Mouse (Mus musculus) embryonic facial prominence, embryonic 14.5 days (tissue): Measurements from ENCODE around the gene Wdr38. TPM values are rescaled to one million over a fixed set of nuclear protein-coding genes. Genes with fewer than 3 reads are reported as not detected.
A peak's percentile ranks its signal among the peaks of the same experiment; 100 is the strongest.

Experiments used
- ATAC-seq: fragments of 200-750 bp; cut with Nextera tagmentation; 2 replicates; pipeline ENCODE4 v1.8.0; 2017; ENCODE audit warnings: low read depth, moderate number of reproducible peaks, moderate TSS enrichment
- DNase-seq: peaks from one replicate; pipeline ENCODE4 v3.0.0-alpha.2; 2015; ENCODE audit warnings: low spot score
- H3K27ac ChIP-seq: fragments of 300-500 bp; sonication (generic); replicated peaks from 2 replicates; pipeline ENCODE4 v1.5.1; 2014; ENCODE audit warnings: low read depth, mild to moderate bottlenecking, low read length, moderate library complexity
- H3K27me3 ChIP-seq: fragments of 300-500 bp; sonication (generic); replicated peaks from 2 replicates; pipeline ENCODE4 v1.6.1; 2014; ENCODE audit warnings: low read length; ENCODE audit not compliant: control insufficient read depth, insufficient read depth
- H3K36me3 ChIP-seq: fragments of 300-500 bp; sonication (generic); 2 replicates; pipeline ENCODE4 v1.6.1; 2014; ENCODE audit warnings: low read length, mixed read lengths; ENCODE audit not compliant: control insufficient read depth, insufficient read depth
- H3K4me1 ChIP-seq: fragments of 300-500 bp; sonication (generic); 2 replicates; pipeline ENCODE4 v1.6.1; 2014; ENCODE audit warnings: antibody characterized with exemption, low read length; ENCODE audit not compliant: control insufficient read depth, insufficient read depth
- H3K4me2 ChIP-seq: fragments of 300-500 bp; sonication (generic); 2 replicates; pipeline ENCODE4 v1.6.1; 2014; ENCODE audit warnings: low read depth, mild to moderate bottlenecking, low read length, moderate library complexity, mixed read lengths
- H3K4me3 ChIP-seq: fragments of 300-500 bp; sonication (generic); 2 replicates; pipeline ENCODE4 v1.5.1; 2014; ENCODE audit warnings: low read depth, mild to moderate bottlenecking, low read length
- H3K9ac ChIP-seq: fragments of 300-500 bp; sonication (generic); 2 replicates; pipeline ENCODE4 v1.6.1; 2014; ENCODE audit warnings: low read depth, mild to moderate bottlenecking, low read length, moderate library complexity, mixed read lengths
- H3K9me3 ChIP-seq: fragments of 300-500 bp; sonication (generic); 2 replicates; pipeline ENCODE4 v1.6.1; 2016; ENCODE audit warnings: low read length; ENCODE audit not compliant: control insufficient read depth
- WGBS: fragments of 180-500 bp; shearing (Covaris S2); extraction: QIAGEN DNeasy Blood & Tissue Kit; methylation state at CpG from one replicate; pipeline ENCODE4 v1.1.7; 2014; 5-methylcytosine and 5-hydroxymethylcytosine counted together
- polyA plus RNA-seq: library from polyadenylated mRNA; unstranded; fragments of >200 nt; fragmentation: Nextera tagmentation; extraction: Ambion mirVana; gene quantifications from 2 replicates; pipeline ENCODE4 v1.2.1, GENCODE M21; 2014

Wdr38 gene
- polyA plus RNA-seq, 1 experiment from 2014 or later: 1.4 TPM

DNA sequence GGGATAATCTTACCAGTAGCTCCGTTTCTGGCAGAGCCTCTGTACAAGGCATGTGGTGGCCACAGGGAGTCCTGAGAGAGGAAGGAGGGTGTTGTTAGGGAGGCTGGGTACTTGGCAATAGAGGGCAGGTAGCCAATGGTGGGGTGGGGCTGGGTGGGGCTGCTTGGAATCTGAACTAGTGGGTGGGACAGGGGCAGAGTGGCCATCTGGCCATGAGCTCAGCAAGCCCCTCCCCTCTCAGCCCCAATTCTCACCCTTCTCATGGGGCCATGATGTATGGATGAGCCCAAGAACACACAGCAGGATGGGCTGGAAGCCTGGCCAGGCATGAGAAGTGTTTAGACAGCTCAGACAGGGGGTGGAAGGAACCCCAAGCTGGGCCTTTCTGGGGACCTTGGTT, 9.9 kb upstream of the Wdr38 start:
- H3K9ac ChIP-seq: no peak overlapping the region
- H3K4me2 ChIP-seq: no peak overlapping the region
- H3K36me3 ChIP-seq: no peaks in the 10 kb centered on the region
- H3K9me3 ChIP-seq: peaks cover 7% of the 10 kb centered on the region; the same call in 1 of the 2 replicates
- no peaks in the 10 kb centered on the region for H3K27me3 ChIP-seq
- no peak for ATAC-seq
- 71% methylated on average over 1 of the region's 1 CpGs for WGBS
- DNase-seq: no peak
- H3K4me1 ChIP-seq: no peaks in the 10 kb centered on the region
- H3K27ac ChIP-seq: no peak overlapping the region
- no peak overlapping the region for H3K4me3 ChIP-seq

DNA sequence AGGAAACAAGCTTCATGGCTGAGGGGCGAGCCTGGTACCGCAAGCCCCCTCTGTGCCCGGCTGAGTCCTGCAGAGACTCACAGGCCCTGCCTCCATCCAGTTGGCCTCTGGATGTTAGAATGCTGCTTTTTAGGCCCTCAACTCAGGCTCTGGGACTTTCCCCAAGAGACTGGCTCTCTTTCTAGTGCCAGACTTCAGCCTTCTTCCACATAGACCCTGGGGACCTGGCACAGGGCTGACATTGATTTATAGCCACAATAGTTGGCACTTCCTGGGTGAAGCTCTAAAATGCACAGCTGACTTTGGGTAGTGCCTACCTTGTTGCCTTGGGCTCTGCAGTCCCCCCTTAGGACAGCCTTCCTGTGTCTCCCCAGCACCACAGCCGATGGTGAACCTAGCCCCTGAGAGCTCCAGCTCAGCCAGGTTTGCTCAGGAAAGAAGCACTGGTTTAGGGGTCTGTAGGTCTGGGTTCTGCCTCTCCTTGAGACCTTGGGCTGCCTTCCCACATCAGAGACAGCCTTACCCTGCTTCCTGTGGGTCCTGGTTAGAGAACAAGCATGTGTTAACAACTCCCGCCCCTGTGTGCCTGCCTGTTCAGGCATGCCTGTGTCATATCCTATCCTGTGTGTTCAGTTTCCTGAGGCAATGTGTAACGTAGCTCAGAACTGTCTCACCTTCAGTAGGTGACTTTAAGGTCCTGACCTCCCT, 9.3 kb upstream of the Wdr38 start:
- H3K27ac ChIP-seq: no peak overlapping the region
- no peak overlapping the region for H3K9ac ChIP-seq
- H3K27me3 ChIP-seq: no peaks in the 10 kb centered on the region
- H3K4me2 ChIP-seq: no peak overlapping the region
- DNase-seq (peak; percentile 75), ATAC-seq (peak; percentile 67; the same call in 1 of the 2 replicates)
- no peak overlapping the region for H3K4me3 ChIP-seq
- no peaks in the 10 kb centered on the region for H3K4me1 ChIP-seq
- no peaks in the 10 kb centered on the region for H3K36me3 ChIP-seq
- H3K9me3 ChIP-seq: peaks cover 7% of the 10 kb centered on the region; the same call in 1 of the 2 replicates
- WGBS: 74% methylated on average over 6 of the region's 6 CpGs

DNA sequence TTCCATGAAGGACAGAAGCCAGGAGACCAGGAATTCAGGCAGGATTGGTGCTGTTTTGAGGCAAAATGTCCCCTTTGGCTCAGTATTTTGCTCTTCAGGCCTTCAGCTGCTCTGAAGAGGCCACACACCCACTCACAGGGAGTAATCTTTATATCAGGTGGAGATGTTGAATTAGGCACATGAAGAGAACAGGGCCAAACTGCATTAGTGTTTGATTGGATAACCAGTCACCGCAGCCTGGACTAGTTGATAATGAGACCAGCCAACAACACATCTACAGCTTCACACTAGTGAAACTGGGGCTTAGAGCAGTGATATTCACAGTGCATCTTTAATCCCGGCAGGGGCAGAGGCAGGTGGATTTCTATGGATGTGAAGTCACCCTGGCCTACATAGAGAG, 8.3 kb upstream of the Wdr38 start:
- H3K4me3 ChIP-seq: no peak overlapping the region
- WGBS: 91% methylated on average over 2 of the region's 2 CpGs
- no peak for ATAC-seq
- no peak overlapping the region for H3K27ac ChIP-seq
- no peaks in the 10 kb centered on the region for H3K27me3 ChIP-seq
- H3K9me3 ChIP-seq: peaks cover 7% of the 10 kb centered on the region; the same call in 1 of the 2 replicates
- H3K4me2 ChIP-seq: no peak overlapping the region
- no peak for DNase-seq
- H3K4me1 ChIP-seq: no peaks in the 10 kb centered on the region
- no peak overlapping the region for H3K9ac ChIP-seq
- no peaks in the 10 kb centered on the region for H3K36me3 ChIP-seq

DNA sequence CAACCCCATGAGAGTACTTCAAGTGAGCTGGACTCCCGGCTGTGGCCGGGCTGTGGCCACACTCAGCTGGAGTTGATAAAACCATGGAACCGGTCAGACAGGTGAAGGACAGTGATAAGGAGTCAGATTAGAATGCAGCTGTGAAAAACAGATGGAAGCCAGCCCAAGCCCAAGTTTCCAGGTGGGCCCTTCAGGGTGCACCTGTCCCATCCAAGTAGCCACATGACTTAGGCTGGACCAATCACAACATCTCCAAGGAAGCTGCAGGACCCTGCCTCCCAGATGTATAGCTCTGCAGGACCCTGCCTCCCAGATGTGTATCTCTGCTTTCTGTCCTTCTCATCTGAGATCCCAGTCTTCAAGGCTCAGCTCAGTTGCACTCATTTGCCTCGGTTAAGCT, 5.3 kb upstream of the Wdr38 start:
- ATAC-seq (no peak), DNase-seq (no peak)
- Histone ChIP-seq H3K9me3 (no peaks in the 10 kb centered on the region), H3K27ac (no peak overlapping the region), H3K4me1 (no peaks in the 10 kb centered on the region), H3K36me3 (no peaks in the 10 kb centered on the region), H3K27me3 (no peaks in the 10 kb centered on the region), H3K9ac (no peak overlapping the region), H3K4me2 (no peak overlapping the region), H3K4me3 (no peak overlapping the region)
- WGBS: 60% methylated on average over 4 of the region's 4 CpGs

DNA sequence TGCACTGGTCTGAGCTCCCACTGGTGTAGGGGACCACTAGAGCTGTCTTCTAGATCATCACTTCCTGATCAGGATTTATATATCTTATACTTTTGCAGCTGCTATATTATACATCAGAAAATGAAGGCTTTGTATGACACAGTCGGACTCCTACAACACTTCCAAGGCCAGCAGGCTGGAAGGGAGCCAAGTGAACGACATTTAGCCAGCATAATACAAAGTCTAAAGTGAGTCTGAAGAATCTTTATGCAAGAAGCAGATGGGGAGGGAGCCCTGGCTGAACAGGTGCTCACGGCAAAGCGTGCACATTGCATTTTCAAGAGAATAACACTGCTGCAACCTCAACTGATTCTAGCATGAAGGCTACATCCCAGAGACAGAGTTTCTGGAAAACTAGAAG, 4.8 kb upstream of the Wdr38 start:
- Histone ChIP-seq H3K36me3 (no peaks in the 10 kb centered on the region), H3K9ac (no peak overlapping the region), H3K27me3 (no peaks in the 10 kb centered on the region), H3K9me3 (no peaks in the 10 kb centered on the region), H3K27ac (no peak overlapping the region), H3K4me3 (no peak overlapping the region), H3K4me1 (peaks cover 1% of the 10 kb centered on the region; the same call in 1 of the 2 replicates), H3K4me2 (no peak overlapping the region)
- DNase-seq (no peak), ATAC-seq (no peak)
- WGBS: 48% methylated on average over 4 of the region's 4 CpGs

DNA sequence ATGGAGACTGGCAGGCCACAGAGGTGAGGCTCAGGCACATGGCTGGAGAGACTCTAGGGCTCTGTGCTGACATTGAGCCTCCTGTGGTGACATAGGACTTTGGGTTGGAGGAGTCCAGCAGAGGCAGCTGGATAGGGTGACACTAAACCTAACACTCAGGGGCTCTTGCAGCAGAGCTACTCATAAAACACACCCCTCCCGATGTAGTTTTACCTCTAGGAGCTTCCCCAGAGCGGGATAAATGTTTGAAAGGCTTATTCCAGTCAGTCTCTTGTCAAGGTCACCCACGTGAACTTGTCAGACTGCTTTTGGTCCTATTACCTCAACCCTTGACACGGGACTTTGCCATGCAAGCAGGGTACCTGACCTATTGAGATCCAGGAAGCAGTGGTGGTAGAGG, 2.1 kb downstream of the Wdr38 start:
- peaks cover 51% of the 10 kb centered on the region for H3K36me3 ChIP-seq
- no peak overlapping the region for H3K4me3 ChIP-seq
- no peak overlapping the region for H3K27ac ChIP-seq
- H3K9me3 ChIP-seq: no peaks in the 10 kb centered on the region
- peaks cover 16% of the 10 kb centered on the region for H3K4me1 ChIP-seq
- H3K4me2 ChIP-seq: no peak overlapping the region
- H3K27me3 ChIP-seq: no peaks in the 10 kb centered on the region
- WGBS: 52% methylated on average over 4 of the region's 4 CpGs
- ATAC-seq: no peak
- DNase-seq: no peak
- H3K9ac ChIP-seq: no peak overlapping the region

DNA sequence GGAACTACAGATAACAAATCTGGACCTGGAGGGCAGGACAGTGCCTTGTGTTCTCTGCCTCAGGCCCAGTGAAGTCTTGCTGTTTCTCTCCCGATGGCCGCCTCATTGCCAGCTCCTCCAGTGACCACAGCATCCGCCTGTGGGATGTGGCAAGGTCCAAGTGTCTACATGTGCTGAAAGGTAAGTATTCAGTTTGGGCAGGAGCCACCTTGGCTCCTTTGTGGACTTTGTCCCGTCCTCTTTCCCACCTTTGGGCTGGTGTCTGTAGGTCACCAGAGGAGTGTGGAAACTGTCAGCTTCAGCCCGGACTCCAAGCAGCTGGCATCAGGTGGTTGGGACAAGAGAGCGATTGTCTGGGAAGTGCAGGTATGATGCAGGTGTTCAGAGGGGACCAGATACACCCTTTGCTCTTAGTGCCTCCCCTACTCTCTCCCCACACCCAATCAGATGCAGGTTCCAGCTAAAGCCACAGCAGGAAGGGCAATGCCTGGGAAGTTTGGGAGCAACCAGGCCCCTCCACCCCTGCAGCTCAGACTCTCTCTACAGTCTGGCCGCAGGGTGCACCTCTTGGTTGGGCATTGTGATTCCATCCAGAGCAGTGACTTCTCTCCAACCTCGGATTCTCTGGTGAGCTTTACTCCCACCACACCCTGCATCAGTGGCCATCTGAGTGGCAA, 2.8 kb downstream of the Wdr38 start:
- Histone ChIP-seq H3K27ac (no peak overlapping the region), H3K36me3 (peaks cover 51% of the 10 kb centered on the region), H3K4me2 (no peak overlapping the region), H3K4me1 (peaks cover 16% of the 10 kb centered on the region), H3K4me3 (no peak overlapping the region), H3K9me3 (no peaks in the 10 kb centered on the region), H3K27me3 (no peaks in the 10 kb centered on the region), H3K9ac (no peak overlapping the region)
- 64% methylated on average over 8 of the region's 8 CpGs for WGBS
- ATAC-seq (no peak), DNase-seq (no peak)

DNA sequence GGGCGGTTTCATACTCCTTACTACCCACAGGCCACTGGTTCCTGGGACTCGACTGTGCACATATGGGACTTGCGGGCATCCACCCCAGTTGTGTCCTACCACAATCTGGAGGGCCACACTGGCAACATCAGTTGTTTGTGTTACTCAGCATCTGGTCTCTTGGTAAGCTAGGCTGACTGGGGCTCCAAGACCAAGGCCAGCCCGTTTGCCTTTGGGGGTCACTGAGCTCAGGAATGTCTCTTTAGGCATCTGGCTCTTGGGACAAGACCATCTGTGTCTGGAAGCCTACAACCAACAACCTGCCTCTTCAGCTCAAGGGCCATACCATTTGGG, 3.3 kb downstream of the Wdr38 start:
- Histone ChIP-seq H3K36me3 (peaks cover 51% of the 10 kb centered on the region), H3K4me1 (peaks cover 16% of the 10 kb centered on the region), H3K27me3 (no peaks in the 10 kb centered on the region), H3K9me3 (no peaks in the 10 kb centered on the region), H3K9ac (no peak overlapping the region), H3K4me2 (no peak overlapping the region), H3K4me3 (no peak overlapping the region), H3K27ac (no peak overlapping the region)
- ATAC-seq (no peak), DNase-seq (no peak)
- WGBS: 81% methylated on average over 4 of the region's 4 CpGs

DNA sequence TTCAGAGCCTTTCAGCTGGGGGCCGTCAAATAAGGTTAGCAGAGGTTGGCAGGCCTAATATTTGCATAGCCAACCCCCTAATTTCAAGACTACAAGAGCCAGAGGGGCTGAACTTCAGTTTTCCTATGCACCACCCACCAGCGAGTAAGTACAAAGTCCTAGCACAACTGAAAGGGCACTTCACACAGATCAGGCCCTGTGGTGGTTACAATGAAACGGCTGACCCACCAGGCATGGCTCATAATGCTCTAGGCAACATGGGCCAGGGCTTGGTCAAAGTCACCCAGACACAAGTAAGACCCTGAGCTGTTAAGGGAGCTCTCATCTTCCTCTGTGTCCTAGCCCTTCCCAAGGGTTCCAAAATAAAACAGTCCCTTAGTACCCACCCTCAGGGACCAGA, 4.6 kb downstream of the Wdr38 start:
- Histone ChIP-seq H3K9ac (no peak overlapping the region), H3K4me1 (peaks cover 23% of the 10 kb centered on the region), H3K4me3 (no peak overlapping the region), H3K27ac (no peak overlapping the region), H3K9me3 (no peaks in the 10 kb centered on the region), H3K4me2 (no peak overlapping the region), H3K27me3 (no peaks in the 10 kb centered on the region), H3K36me3 (peaks cover 51% of the 10 kb centered on the region)
- WGBS: 77% methylated on average over 3 of the region's 3 CpGs
- DNase-seq (no peak), ATAC-seq (no peak)
